Mouse (Mus musculus) right cerebral cortex, postnatal 25 days (tissue): Measurements from ENCODE around the gene Drg1.

Experiments
- DNase-seq: peaks from one replicate; pipeline ENCODE4 v3.0.0; 2022

Gene Drg1

GRCm38 (mm10) chr11:3266079-3266685 lies at the start of gene Drg1:
Drg1 (minus strand) TSS chr11:3266415.
- DNase-seq: peak; percentile 92

- no peak for DNase-seq
Measured at GRCm38 (mm10) chr11:3314148-3314547, 47.9 kb upstream of the Drg1 start.

- no peak for DNase-seq
Measured at GRCm38 (mm10) chr11:3313294-3313693, 47.1 kb upstream of the Drg1 start.

GRCm38 (mm10) chr11:3311586-3312347 lies 45.6 kb upstream of the Drg1 start:
- no peak for DNase-seq

GRCm38 (mm10) chr11:3310789-3311585 lies 44.8 kb upstream of the Drg1 start:
- DNase-seq: no peak

GRCm38 (mm10) chr11:3309884-3310283 lies 43.7 kb upstream of the Drg1 start:
- no peak for DNase-seq

- DNase-seq: no peak
Measured at GRCm38 (mm10) chr11:3307875-3308274, 41.7 kb upstream of the Drg1 start.

GRCm38 (mm10) chr11:3305821-3306220 lies 39.6 kb upstream of the Drg1 start:
- DNase-seq: no peak

GRCm38 (mm10) chr11:3302792-3303191 lies 36.6 kb upstream of the Drg1 start:
- no peak for DNase-seq

GRCm38 (mm10) chr11:3302385-3302784 lies 36.2 kb upstream of the Drg1 start:
- DNase-seq: peak; percentile 48

GRCm38 (mm10) chr11:3301075-3301474 lies 34.9 kb upstream of the Drg1 start:
- DNase-seq: no peak

GRCm38 (mm10) chr11:3298813-3299185 lies 32.6 kb upstream of the Drg1 start:
- no peak for DNase-seq

GRCm38 (mm10) chr11:3297871-3298812 lies 31.9 kb upstream of the Drg1 start:
- DNase-seq: no peak

GRCm38 (mm10) chr11:3296056-3296455 lies 29.8 kb upstream of the Drg1 start:
- no peak for DNase-seq

- DNase-seq: no peak
Measured at GRCm38 (mm10) chr11:3294641-3295040, 28.4 kb upstream of the Drg1 start.

GRCm38 (mm10) chr11:3293361-3293760 lies 27.1 kb upstream of the Drg1 start:
- DNase-seq: no peak

- no peak for DNase-seq
Measured at GRCm38 (mm10) chr11:3292711-3293249, 26.6 kb upstream of the Drg1 start.

- peak; percentile 38 for DNase-seq
Measured at GRCm38 (mm10) chr11:3292062-3292421, 25.8 kb upstream of the Drg1 start.

GRCm38 (mm10) chr11:3291311-3292061 lies 25.3 kb upstream of the Drg1 start:
- DNase-seq: peak; percentile 23

- DNase-seq: peak; percentile 65
Measured at GRCm38 (mm10) chr11:3290640-3291310, 24.6 kb upstream of the Drg1 start.
